Mouse (Mus musculus): ENCODE data around the gene Kif6. TPM values are rescaled to one million over a fixed set of nuclear protein-coding genes. Genes with fewer than 3 reads are reported as not detected.

The Kif6 gene
- polyA plus RNA-seq, 1 experiment: 0.04 TPM

GRCm38 (mm10) chr17:49779576-49779975, 164.6 kb downstream of the Kif6 start:
- Histone ChIP-seq H3K27me3 (ENCODE audit: control insufficient read depth, insufficient read depth, low read length) (no peaks in the 10 kb centered on the region), H3K4me3 (ENCODE audit: extremely low read depth, insufficient read depth, insufficient read length) (no peak overlapping the region), H3K4me1 (ENCODE audit: control insufficient read depth, insufficient read depth, insufficient read length) (no peaks in the 10 kb centered on the region), H3K36me3 (ENCODE audit: control insufficient read depth, insufficient read depth, low read length) (no peaks in the 10 kb centered on the region), H3K27ac (ENCODE audit: insufficient read depth, low read length) (no peak overlapping the region)
- 93% methylated on average over 3 of the region's 3 CpGs for WGBS
- DNase-seq (ENCODE audit: low read depth in 1 of 2, low spot score in 2 of 2): no peak
- TF ChIP-seq POLR2A (IDR thresholded peaks at IDR 0.05; ENCODE audit: low read depth, low read length) (no peak), CTCF (IDR thresholded peaks at IDR 0.05; ENCODE audit: extremely low read depth, insufficient read depth, insufficient read length, insufficient replicate concordance) (no peak)

DNA sequence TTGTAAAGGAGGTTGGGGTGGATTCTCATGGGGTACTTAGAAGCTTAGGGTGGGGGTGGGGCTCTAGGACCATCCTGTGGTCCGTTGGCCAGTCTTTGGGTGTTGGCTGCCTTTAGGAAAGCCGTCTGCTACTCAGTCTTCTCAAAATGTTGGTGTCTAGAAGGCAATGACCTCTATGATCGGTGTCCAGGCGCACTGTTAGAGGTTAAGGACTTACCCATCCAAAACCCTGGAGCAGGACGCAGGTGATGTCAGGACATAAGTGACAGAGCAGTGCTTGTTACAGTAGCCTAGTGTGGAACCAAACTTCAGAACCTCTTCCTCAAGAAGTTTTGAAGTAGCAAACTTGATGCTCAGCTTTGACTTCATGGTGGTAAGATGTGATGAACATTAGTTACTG, 170.9 kb downstream of the Kif6 start:
- Histone ChIP-seq H3K4me3 (ENCODE audit: extremely low read depth, insufficient read depth, insufficient read length) (no peak overlapping the region), H3K36me3 (ENCODE audit: control insufficient read depth, insufficient read depth, low read length) (no peaks in the 10 kb centered on the region), H3K4me1 (ENCODE audit: control insufficient read depth, insufficient read depth, insufficient read length) (no peaks in the 10 kb centered on the region), H3K27me3 (ENCODE audit: control insufficient read depth, insufficient read depth, low read length) (no peaks in the 10 kb centered on the region), H3K27ac (ENCODE audit: insufficient read depth, low read length) (no peak overlapping the region)
- WGBS: 90% methylated on average over 5 of the region's 5 CpGs
- TF ChIP-seq POLR2A (IDR thresholded peaks at IDR 0.05; ENCODE audit: low read depth, low read length): no peak
- no peak for TF ChIP-seq CTCF (IDR thresholded peaks at IDR 0.05; ENCODE audit: extremely low read depth, insufficient read depth, insufficient read length, insufficient replicate concordance)
- no peak for DNase-seq (ENCODE audit: low read depth in 1 of 2, low spot score in 2 of 2)

- Histone ChIP-seq H3K27ac (ENCODE audit: insufficient read depth, low read length) (no peak overlapping the region), H3K4me3 (ENCODE audit: extremely low read depth, insufficient read depth, insufficient read length) (no peak overlapping the region), H3K36me3 (ENCODE audit: control insufficient read depth, insufficient read depth, low read length) (no peaks in the 10 kb centered on the region), H3K27me3 (ENCODE audit: control insufficient read depth, insufficient read depth, low read length) (no peaks in the 10 kb centered on the region), H3K4me1 (ENCODE audit: control insufficient read depth, insufficient read depth, insufficient read length) (no peaks in the 10 kb centered on the region)
- TF ChIP-seq CTCF (IDR thresholded peaks at IDR 0.05; ENCODE audit: extremely low read depth, insufficient read depth, insufficient read length, insufficient replicate concordance) (no peak), POLR2A (IDR thresholded peaks at IDR 0.05; ENCODE audit: low read depth, low read length) (no peak)
- WGBS: 81% methylated on average over 9 of the region's 9 CpGs
- no peak for DNase-seq (ENCODE audit: low read depth in 1 of 2, low spot score in 2 of 2)
These were observed 172.4 kb downstream of the Kif6 start for GRCm38 (mm10) chr17:49787351-49787750.

GRCm38 (mm10) chr17:49788187-49788974, 173.4 kb downstream of the Kif6 start:
- Histone ChIP-seq H3K27ac (ENCODE audit: insufficient read depth, low read length) (no peak overlapping the region), H3K4me3 (ENCODE audit: extremely low read depth, insufficient read depth, insufficient read length) (no peak overlapping the region), H3K36me3 (ENCODE audit: control insufficient read depth, insufficient read depth, low read length) (no peaks in the 10 kb centered on the region), H3K4me1 (ENCODE audit: control insufficient read depth, insufficient read depth, insufficient read length) (no peaks in the 10 kb centered on the region), H3K27me3 (ENCODE audit: control insufficient read depth, insufficient read depth, low read length) (no peaks in the 10 kb centered on the region)
- TF ChIP-seq POLR2A (IDR thresholded peaks at IDR 0.05; ENCODE audit: low read depth, low read length) (no peak), CTCF (IDR thresholded peaks at IDR 0.05; ENCODE audit: extremely low read depth, insufficient read depth, insufficient read length, insufficient replicate concordance) (no peak)
- 75% methylated on average over 7 of the region's 7 CpGs for WGBS
- DNase-seq (ENCODE audit: low read depth in 1 of 2, low spot score in 2 of 2): no peak

DNA sequence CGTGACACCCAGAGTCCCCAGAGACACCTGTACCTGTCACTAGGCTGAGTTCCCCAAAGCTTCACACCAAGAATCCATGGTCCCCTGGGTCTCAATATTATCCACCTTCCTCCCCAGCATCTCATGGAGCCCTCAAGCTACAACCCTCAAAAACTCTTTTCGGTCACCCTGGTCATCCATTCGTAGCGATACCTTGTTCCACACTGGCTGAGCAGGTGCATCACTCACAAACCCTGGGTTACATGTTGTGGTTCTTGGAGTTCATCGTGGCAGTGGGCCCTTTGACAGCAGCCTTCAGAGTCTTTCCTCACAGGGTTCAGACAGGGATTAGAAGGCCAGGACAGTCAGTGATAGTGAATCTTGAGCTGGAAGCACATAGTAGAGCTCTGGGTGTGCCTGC, 176.6 kb downstream of the Kif6 start:
- 93% methylated on average over 5 of the region's 5 CpGs for WGBS
- DNase-seq (ENCODE audit: low read depth in 1 of 2, low spot score in 2 of 2): no peak
- H3K27ac ChIP-seq (ENCODE audit: insufficient read depth, low read length): no peak overlapping the region
- TF ChIP-seq CTCF (IDR thresholded peaks at IDR 0.05; ENCODE audit: extremely low read depth, insufficient read depth, insufficient read length, insufficient replicate concordance) (no peak), POLR2A (IDR thresholded peaks at IDR 0.05; ENCODE audit: low read depth, low read length) (no peak)
- no peaks in the 10 kb centered on the region for H3K4me1 ChIP-seq (ENCODE audit: control insufficient read depth, insufficient read depth, insufficient read length)
- H3K4me3 ChIP-seq (ENCODE audit: extremely low read depth, insufficient read depth, insufficient read length): no peak overlapping the region
- H3K36me3 ChIP-seq (ENCODE audit: control insufficient read depth, insufficient read depth, low read length): no peaks in the 10 kb centered on the region
- H3K27me3 ChIP-seq (ENCODE audit: control insufficient read depth, insufficient read depth, low read length): no peaks in the 10 kb centered on the region

GRCm38 (mm10) chr17:49792217-49792743, 177.3 kb downstream of the Kif6 start:
- Histone ChIP-seq H3K36me3 (ENCODE audit: control insufficient read depth, insufficient read depth, low read length) (no peaks in the 10 kb centered on the region), H3K27me3 (ENCODE audit: control insufficient read depth, insufficient read depth, low read length) (no peaks in the 10 kb centered on the region), H3K27ac (ENCODE audit: insufficient read depth, low read length) (no peak overlapping the region), H3K4me3 (ENCODE audit: extremely low read depth, insufficient read depth, insufficient read length) (no peak overlapping the region), H3K4me1 (ENCODE audit: control insufficient read depth, insufficient read depth, insufficient read length) (no peaks in the 10 kb centered on the region)
- DNase-seq (ENCODE audit: low read depth in 1 of 2, low spot score in 2 of 2): no peak
- 85% methylated on average over 10 of the region's 10 CpGs for WGBS
- TF ChIP-seq CTCF (IDR thresholded peaks at IDR 0.05; ENCODE audit: extremely low read depth, insufficient read depth, insufficient read length, insufficient replicate concordance) (no peak), POLR2A (IDR thresholded peaks at IDR 0.05; ENCODE audit: low read depth, low read length) (no peak)

DNA sequence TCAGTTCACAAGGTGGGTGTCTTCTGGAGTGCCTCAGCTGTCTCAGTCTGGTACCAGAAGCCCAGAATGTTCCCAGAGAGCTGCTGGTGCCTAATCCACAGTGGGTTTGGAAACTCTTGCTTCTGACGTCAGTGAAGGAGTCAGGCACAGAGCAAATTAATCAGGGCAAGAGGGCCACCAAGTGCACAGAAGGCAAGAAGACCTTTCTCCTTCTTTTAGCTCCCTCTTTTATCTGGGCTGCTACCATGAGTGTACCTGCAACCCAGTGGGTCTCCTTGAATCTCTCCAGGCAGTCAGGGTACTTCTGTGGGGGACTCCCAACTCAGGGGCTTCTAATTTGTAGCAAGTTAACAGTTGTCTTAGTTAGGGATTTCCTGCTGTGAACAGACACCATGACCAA, 178.0 kb downstream of the Kif6 start:
- Histone ChIP-seq H3K27me3 (ENCODE audit: control insufficient read depth, insufficient read depth, low read length) (no peaks in the 10 kb centered on the region), H3K4me3 (ENCODE audit: extremely low read depth, insufficient read depth, insufficient read length) (no peak overlapping the region), H3K27ac (ENCODE audit: insufficient read depth, low read length) (no peak overlapping the region), H3K36me3 (ENCODE audit: control insufficient read depth, insufficient read depth, low read length) (no peaks in the 10 kb centered on the region), H3K4me1 (ENCODE audit: control insufficient read depth, insufficient read depth, insufficient read length) (no peaks in the 10 kb centered on the region)
- WGBS: 94% methylated on average over 1 of the region's 1 CpGs
- no peak for DNase-seq (ENCODE audit: low read depth in 1 of 2, low spot score in 2 of 2)
- TF ChIP-seq CTCF (IDR thresholded peaks at IDR 0.05; ENCODE audit: extremely low read depth, insufficient read depth, insufficient read length, insufficient replicate concordance) (no peak), POLR2A (IDR thresholded peaks at IDR 0.05; ENCODE audit: low read depth, low read length) (no peak)

All from spleen, adult 2 months (tissue).